Comparison of ENCODE assay signal across 15 mouse cellular contexts in the genomic region with DNA sequence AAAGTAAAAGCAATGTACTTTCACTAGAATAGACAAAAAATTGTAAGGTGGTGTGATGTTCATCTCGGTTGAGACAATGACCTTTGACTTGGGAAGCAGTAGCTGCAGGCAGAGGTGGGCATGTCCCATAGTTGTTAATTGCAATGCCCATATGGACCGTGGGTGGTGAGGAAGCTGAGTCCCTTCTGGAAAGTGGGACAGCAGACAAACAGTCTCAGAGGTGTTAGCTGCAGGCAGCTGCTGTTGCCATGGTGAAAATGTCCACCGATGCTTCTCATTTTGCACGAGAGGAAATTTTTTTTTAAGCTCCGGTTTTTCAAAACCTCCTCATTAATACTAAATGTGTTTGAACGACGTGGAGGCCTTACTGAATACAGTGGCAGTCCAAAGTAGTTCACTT. TPM values are rescaled to one million over a fixed set of nuclear protein-coding genes. Genes with fewer than 3 reads are reported as not detected.
DNase-seq lines count a peak whose midpoint lies in the region; ATAC-seq lines count a peak whose summit lies in the region.
"Had no signal": no experiment of that assay in that cellular context is flagged by ENCODE, and none has a peak within 500 bp of the region (broad histone marks: within the 10 kb centered on the region; RNA-seq: fewer than 3 reads in every experiment).

No protein-coding gene starts in this region.

- no peaks in the 10 kb centered on the region for H3K36me3 ChIP-seq in forebrain, embryonic 16.5 days (ENCODE audit: control insufficient read depth, insufficient read depth)
- no peaks in the 10 kb centered on the region for H3K36me3 ChIP-seq in forebrain, embryonic 11.5 days (ENCODE audit: control insufficient read depth, insufficient read depth, low read length)
- H3K36me3 ChIP-seq in midbrain, embryonic 15.5 days (replicated peaks): no peaks in the 10 kb centered on the region
- H3K36me3 ChIP-seq: intestine, embryonic 15.5 days had no signal

- 0 out of 2 replicates have a peak, but pooled peaks cover 4% of the 10 kb centered on the region for H3K9me3 ChIP-seq in forebrain, embryonic 16.5 days (ENCODE audit: control insufficient read depth, low read length)
- H3K9me3 ChIP-seq in forebrain, embryonic 11.5 days (ENCODE audit: control insufficient read depth, low read length): no peaks in the 10 kb centered on the region; the same call in 1 of the 2 replicates
- no peaks in the 10 kb centered on the region for H3K9me3 ChIP-seq in midbrain, embryonic 15.5 days
- H3K9me3 ChIP-seq: intestine, embryonic 15.5 days had no signal

- H3K9ac ChIP-seq in forebrain, embryonic 16.5 days (replicated peaks; ENCODE audit: low read depth, low read length): no peak overlapping the region
- H3K9ac ChIP-seq in forebrain, embryonic 11.5 days (ENCODE audit: low read length): no peak overlapping the region
- no peak overlapping the region for H3K9ac ChIP-seq in midbrain, embryonic 15.5 days
- H3K9ac ChIP-seq: intestine, embryonic 15.5 days had no signal

- H3K4me3 ChIP-seq in forebrain, embryonic 16.5 days (replicated peaks; ENCODE audit: low read length): no peak overlapping the region
- no peak overlapping the region for H3K4me3 ChIP-seq in forebrain, embryonic 11.5 days (ENCODE audit: low read depth, low read length)
- no peak overlapping the region for H3K4me3 ChIP-seq in midbrain, embryonic 15.5 days
- H3K4me3 ChIP-seq: intestine, embryonic 15.5 days had no signal

- no peak for DNase-seq in forebrain, embryonic 11.5 days (ENCODE audit: low spot score)
- DNase-seq in brain, adult 2 months (ENCODE audit: low read depth, low spot score): peak; percentile 92
- DNase-seq in layer of hippocampus, adult 8-10 months (ENCODE audit: low spot score in 2 of 2): peak; percentile 73 to 76
- no peak for DNase-seq in embryo, embryonic 9.5 days (ENCODE audit: extremely low spot score)
- DNase-seq in thymus, postnatal 10 days (ENCODE audit: low spot score in 2 of 2): no peak
- no peak for DNase-seq in gastrocnemius, postnatal 10 days
- DNase-seq: adrenal gland, adult 8-10 months; heart, postnatal 14 days; kidney, postnatal 14 days; lung, adult 18-20 months; thymus, postnatal 14 days had no signal

- ATAC-seq in forebrain, embryonic 16.5 days: peak; percentile 38; the same call in 1 of the 2 replicates
- no peak for ATAC-seq in forebrain, embryonic 11.5 days (replicated peaks; ENCODE audit: low FRiP score)
- ATAC-seq in midbrain, embryonic 15.5 days (replicated peaks): no peak
- ATAC-seq: intestine, embryonic 15.5 days had no signal

- no peak overlapping the region for H3K4me2 ChIP-seq in forebrain, embryonic 16.5 days (ENCODE audit: low read length)
- no peak overlapping the region for H3K4me2 ChIP-seq in forebrain, embryonic 11.5 days (ENCODE audit: low read depth, low read length, severe bottlenecking)
- no peak overlapping the region for H3K4me2 ChIP-seq in midbrain, embryonic 15.5 days
- H3K4me2 ChIP-seq: intestine, embryonic 15.5 days had no signal

- H3K4me1 ChIP-seq in forebrain, embryonic 16.5 days (replicated peaks; ENCODE audit: control insufficient read depth, insufficient read depth, low read length): peaks cover 15% of the 10 kb centered on the region
- H3K4me1 ChIP-seq in forebrain, embryonic 11.5 days (replicated peaks; ENCODE audit: control insufficient read depth, insufficient read depth, low read length): peaks cover 4% of the 10 kb centered on the region; the same call in 1 of the 2 replicates
- peaks cover 35% of the 10 kb centered on the region for H3K4me1 ChIP-seq in midbrain, embryonic 15.5 days
- H3K4me1 ChIP-seq: intestine, embryonic 15.5 days had no signal

- 42% methylated on average over 7 of the region's 7 CpGs for WGBS in forebrain, embryonic 16.5 days
- WGBS in forebrain, embryonic 11.5 days: 65% methylated on average over 7 of the region's 7 CpGs
- 33% methylated on average over 7 of the region's 7 CpGs for WGBS in midbrain, embryonic 15.5 days

- H3K27ac ChIP-seq in forebrain, embryonic 16.5 days (ENCODE audit: low read length): no peak overlapping the region
- no peak overlapping the region for H3K27ac ChIP-seq in forebrain, embryonic 11.5 days (ENCODE audit: low read depth, low read length)
- peak overlapping the region; percentile 53; the same call in 1 of the 2 replicates for H3K27ac ChIP-seq in midbrain, embryonic 15.5 days
- H3K27ac ChIP-seq: intestine, embryonic 15.5 days had no signal

- no peaks in the 10 kb centered on the region for H3K27me3 ChIP-seq in forebrain, embryonic 16.5 days (replicated peaks; ENCODE audit: control insufficient read depth, insufficient read depth, low read length)
- no peaks in the 10 kb centered on the region for H3K27me3 ChIP-seq in forebrain, embryonic 11.5 days (ENCODE audit: control insufficient read depth, insufficient read depth, low read length)
- no peaks in the 10 kb centered on the region for H3K27me3 ChIP-seq in midbrain, embryonic 15.5 days (replicated peaks)
- H3K27me3 ChIP-seq: intestine, embryonic 15.5 days had no signal

RNA-seq across cellular contexts. Expression of gene Mapk10, which starts 36.5 kb away (rescaled TPM):
- polyA plus RNA-seq in forebrain, embryonic 16.5 days (2015; fragmentation: Nextera tagmentation; extraction: Ambion mirVana): 90.9 and 96.2 TPM in 2 replicates
- 28.6 and 30.1 TPM in 2 replicates for polyA plus RNA-seq in forebrain, embryonic 11.5 days (2014; fragmentation: Nextera tagmentation; extraction: Ambion mirVana)
- total RNA-seq in layer of hippocampus, adult 8-10 months (2022): 100 to 1,000 TPM; 428 to 556 (median 477) TPM
- polyA plus RNA-seq in midbrain, embryonic 15.5 days (2015; fragmentation: Nextera tagmentation; extraction: Ambion mirVana): 111 and 135 TPM in 2 replicates
- total RNA-seq in gastrocnemius, postnatal 10 days (2021): 1 to 10 TPM in 1 of 2 experiments, under 1 TPM in 1; 0.52 to 1.1 TPM
- total RNA-seq: granulocyte monocyte progenitor cell, adult 5-6 weeks had no signal

Comparison
In these comparisons a context has a peak if more than half of its experiments do, and no peak if none do; other contexts are left out.
1. DNase-seq: peak in brain, adult 2 months (single experiment) and layer of hippocampus, adult 8-10 months (2 of 2); none in forebrain, embryonic 11.5 days (single experiment), embryo, embryonic 9.5 days (single experiment), thymus, postnatal 10 days (0 of 2) and gastrocnemius, postnatal 10 days (single experiment).